Mouse (Mus musculus) induced T-regulatory cell, adult 2 months (primary cell): ENCODE results near the gene Gm6993.

Source experiments
- DNase-seq: peaks from one replicate; pipeline ENCODE4 v3.0.0-alpha.2; 2012; ENCODE audit warnings: low read depth

Gm6993 gene

DNA sequence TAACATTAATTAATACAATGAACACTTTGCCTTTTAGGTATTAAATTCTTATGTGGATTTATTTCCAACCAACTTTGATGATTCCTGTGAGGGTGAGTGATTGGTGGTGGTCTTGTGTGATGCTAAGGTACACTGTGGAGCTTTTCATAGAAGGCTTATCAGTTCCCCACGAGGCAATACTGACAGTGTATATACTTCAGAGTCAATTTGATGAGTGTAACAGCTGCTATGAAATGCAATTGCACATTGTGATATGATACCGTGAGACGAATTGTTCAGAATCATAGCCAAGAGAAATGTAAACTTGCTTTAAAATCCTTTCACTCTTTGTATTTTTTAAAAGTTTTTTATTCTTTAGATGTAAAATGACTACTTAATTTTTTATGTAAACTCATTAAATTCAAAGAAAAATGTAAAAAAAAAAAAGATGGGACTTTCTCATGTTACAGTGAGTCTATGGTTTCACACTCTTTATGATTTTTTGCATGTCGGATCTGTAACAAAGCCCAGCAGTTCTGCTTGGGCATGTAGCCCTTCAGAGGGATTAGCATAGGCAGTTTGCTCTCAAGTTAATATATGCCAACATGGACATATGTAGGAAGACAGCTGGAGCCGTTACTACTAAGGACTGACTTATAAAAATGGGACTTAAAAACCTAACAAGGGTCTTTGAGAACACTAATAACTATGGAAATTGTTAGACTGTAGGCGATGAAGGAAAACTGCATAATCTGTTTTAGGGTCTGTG lies 1.2 kb downstream of the Gm6993 start:
- DNase-seq, result no peak

DNA sequence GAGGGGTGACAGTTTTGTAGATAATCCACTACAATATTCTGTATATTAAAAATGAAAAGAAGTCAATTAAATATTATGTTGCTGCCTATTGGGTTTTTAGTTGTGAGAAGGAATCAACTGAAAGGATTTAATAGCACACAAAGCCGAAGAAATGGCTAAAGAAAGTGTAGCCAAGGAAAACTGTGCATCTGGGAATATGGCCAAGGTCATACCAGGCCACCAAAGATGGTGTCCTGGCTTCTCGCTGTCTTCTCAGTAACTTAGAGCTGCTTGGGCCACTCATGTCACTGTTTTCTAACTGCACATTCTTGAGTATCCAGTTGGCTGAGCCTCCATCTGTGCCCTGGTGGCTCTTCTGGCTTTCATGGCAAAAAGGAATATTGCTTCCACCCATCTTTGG lies 3.4 kb downstream of the Gm6993 start:
- no peak for DNase-seq

DNA sequence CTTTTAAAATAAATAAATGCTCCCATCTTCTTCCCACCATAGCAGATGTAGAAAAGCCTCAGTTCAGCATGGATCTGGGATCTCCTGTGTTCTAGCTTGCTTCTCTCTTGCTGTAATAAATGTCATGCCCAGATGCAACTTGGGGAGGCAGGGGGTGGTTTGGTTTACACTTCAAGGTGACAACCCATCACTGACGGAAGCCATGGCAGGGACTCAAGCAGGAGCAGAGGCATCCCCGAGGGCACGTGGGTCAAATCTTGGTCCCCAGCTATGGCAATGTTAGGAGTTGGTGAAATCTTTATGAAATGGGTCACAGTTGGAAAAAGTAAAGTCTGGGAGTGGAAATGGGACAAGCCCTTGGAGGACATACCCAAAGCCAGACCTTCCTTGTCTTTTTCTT lies 4.1 kb downstream of the Gm6993 start:
- no peak for DNase-seq

DNA sequence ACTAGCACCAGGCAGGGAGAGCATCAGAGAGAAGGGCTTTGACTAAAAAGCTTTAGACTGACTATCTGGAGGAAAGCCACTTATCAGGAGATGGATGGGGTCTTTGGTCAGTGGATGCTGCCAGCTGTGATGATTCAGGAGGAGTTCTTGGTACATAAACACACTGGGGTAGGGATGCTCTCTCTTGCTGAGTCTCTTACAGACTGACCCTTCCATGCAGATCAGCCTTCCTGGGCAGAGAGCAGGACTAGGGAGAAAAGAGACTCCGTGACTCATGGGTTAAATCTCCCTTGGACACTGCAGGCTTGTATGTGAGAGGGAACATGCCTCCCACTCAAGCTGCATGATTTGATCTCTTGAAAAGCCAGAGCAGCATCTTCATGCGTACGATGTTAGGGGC lies 5.6 kb downstream of the Gm6993 start:
- DNase-seq, result no peak

DNA sequence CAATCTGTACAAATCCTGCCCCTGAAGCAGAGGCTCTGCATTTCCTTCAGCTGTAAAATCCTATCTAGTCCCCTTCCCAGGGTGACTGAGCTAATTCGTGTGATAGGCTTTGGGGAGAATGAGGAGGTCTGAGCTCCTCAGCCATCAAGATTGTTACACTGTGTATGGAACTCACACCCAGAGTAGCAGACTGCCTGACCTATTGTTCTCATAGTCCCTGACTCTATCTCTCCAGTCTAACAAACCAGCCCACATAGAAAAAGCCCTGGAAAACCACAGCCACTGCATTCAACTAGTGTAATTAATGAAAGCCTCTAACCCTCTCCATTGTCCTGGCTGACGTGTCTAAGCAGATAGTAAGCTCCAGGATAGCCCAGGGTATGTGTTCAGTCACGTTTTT lies 6.0 kb downstream of the Gm6993 start:
- no peak for DNase-seq

DNA sequence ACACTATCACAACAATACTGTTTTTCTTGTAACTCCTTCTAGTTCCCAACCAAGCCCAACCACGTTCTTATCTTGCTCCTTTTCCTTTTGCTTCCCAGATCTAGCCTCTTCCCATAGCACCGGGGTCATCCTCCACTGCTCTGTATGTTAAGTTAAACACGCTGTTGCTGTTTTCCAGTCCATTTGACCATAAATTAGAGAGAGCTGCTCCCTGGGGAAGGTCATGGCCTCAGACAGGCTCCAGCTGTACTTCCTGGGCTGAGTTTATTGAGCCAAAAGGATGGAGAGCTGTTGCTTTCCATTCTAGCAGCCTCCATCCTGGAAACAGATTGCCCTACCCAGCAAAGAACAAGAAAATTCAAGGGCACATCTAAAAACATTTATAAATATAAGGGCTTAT lies 7.6 kb downstream of the Gm6993 start:
- no peak for DNase-seq

DNA sequence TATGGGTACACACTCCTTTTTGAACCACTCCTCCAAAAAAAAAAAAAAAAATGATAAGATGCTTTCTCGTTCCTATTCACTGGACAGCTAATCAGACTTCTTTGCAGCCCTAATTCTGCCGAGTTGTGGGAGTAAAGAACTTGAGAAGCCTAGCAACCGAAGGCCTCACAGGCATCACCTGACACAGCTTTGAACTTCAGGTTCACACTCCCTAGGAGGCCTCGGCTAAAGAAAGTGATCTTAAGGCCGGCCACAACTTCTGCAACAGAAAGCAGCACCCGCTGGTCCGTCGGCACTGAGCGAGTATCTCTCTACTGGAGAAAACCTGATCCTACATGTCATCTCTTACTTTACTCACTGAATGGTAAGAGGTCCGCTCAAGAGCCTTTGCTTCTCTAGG lies 8.1 kb downstream of the Gm6993 start:
- no peak for DNase-seq

DNA sequence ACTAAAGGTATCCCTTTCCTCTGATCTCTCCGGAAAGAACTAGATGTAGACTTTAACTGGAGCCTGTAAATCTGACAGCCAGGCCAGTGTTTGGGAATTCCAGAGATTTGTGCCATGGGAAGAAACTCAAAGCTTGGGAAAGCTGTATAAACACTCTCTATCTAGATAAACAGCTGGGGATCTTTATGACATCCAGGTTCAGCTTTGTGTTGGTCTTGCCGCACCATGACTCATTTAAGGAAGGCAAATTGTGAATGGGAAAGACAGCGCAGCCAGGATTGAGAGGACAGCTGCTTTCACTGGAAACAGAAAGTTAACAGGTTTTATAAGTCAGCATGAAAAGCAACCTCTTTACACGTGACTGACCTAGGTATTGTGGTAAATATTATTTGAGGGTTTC lies 11.7 kb downstream of the Gm6993 start:
- no peak for DNase-seq

DNA sequence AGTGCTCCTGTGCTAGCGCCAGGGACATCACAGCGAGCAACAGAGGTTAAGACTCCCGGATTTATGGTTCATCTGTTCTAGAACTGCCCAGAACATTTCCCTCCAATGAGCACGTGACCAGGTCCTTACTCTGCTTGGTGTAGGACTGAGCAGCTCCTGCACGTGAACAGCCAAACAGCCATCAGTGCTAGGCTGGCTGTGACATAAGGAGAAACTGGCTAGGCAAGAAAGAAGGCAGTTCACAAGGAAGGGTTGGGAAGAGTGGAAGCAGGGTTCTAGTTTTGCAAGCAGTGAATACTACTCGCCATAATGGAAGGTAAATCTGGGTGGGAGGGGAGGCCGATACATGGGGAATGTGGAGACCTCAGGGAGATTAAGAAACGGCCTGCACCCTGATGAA lies 14.4 kb downstream of the Gm6993 start:
- DNase-seq, result no peak

DNA sequence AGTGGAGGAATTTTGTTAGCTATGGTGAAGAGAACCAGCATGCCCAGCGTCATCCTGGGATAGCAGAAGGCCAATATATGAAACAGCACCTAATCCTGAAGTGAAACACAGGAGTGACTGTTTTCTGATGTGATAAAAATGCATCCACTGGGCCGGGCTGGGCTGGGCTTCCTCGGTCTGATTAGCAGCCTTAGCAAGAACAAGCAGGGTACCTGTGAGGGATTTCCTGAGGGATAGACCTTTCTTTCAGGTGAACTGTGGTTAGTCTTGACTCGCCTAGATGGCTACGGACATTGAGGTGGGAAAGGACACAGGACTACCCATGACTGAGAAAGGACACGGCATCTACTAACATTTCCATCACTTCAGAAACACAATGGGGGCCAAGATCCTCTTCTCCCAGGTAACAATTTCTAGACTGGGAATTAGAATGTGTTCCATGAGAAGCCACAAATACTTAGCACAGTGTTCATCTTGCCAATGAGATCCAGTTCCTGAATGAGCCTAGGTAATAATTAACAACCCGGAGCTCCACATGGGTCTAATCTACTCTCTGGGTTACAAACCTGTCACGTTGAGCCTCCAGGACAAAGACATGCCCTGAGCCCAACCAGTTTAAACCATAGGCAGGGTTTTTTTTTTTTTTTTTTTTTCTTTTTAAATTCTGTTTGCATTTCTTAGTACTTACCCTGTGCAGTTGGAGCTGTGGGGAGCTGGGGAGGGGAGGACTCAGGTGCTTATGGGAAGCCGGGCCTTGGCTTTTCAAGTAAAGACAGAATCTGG lies 15.7 kb downstream of the Gm6993 start:
- no peak for DNase-seq

DNA sequence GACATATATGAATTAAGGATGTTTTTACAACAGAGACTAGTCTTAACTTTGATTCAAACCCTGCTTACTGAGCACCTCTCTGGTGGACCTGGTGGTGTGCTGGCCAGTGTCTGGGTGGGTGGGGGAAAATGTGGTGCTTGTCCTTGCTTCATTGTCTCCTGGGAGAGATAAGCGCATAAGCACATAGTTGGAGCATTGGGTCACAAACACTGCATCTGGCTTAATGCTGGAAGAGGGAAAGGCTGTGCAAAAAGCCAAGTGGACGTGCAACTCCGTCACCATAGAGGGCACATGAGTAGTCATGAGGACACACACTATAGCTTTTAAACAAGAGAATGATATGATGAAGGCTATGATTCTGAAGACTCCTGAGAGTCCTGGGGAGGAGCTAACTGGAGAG lies 21.3 kb downstream of the Gm6993 start:
- DNase-seq, result no peak

DNA sequence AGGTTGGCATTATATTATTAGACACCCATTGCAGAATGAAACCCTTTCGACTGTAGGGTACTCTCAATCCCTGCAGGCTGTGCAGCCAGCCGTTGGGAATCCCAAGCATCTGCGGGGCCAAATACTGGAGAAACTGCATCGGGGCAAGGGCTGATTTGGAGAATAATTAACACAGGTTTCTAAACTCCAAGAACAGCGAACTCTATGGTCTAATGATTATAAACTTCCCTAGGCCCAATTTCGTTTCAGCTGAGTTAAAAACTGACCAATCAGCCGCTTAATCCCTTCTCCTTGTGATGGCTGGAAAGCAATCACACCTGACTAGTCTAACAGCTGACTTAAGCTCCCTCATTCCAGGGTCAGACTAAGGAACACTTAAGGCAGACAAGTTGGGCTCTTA lies 23.4 kb downstream of the Gm6993 start:
- DNase-seq, result no peak

DNA sequence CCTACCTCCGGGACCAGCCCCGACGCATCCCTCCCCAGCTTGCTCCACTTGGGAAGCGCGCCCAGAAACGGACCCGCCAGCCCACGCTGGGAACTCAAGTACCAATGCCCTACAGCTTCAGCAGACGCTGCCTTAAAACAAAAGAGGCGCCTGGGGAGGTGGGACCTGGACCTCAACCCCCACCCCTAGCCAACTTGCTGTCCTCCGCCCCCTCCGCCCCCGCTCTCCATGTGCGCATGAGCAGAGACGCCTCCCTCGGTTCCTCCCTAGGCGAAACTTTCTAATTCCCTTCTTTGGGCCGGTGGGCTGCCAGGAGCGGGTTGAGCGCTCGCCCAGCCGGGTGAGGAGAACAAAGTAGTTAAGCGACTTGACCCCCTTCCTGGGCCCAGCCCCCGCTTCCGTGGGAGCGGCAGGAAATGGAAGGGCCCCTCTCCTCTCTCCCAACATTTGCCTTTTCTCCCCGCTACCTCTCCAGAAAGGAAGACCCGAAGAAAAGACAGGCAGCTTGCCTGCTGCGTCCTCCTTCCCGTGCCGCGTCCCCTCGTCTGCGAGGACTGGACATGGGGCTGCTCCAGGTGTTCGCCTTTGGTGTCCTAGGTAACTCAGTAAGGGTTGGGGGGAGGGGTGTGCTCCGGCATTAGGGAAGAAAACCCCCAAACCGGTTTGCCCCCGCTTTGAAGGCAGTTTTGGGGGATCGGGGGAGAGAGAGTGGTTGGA lies 24.6 kb downstream of the Gm6993 start, which contains the start of gene Lamb1:
Lamb1 (plus strand) TSS at position 230 of the 717 bp plus-strand sequence.
- no peak for DNase-seq

DNA sequence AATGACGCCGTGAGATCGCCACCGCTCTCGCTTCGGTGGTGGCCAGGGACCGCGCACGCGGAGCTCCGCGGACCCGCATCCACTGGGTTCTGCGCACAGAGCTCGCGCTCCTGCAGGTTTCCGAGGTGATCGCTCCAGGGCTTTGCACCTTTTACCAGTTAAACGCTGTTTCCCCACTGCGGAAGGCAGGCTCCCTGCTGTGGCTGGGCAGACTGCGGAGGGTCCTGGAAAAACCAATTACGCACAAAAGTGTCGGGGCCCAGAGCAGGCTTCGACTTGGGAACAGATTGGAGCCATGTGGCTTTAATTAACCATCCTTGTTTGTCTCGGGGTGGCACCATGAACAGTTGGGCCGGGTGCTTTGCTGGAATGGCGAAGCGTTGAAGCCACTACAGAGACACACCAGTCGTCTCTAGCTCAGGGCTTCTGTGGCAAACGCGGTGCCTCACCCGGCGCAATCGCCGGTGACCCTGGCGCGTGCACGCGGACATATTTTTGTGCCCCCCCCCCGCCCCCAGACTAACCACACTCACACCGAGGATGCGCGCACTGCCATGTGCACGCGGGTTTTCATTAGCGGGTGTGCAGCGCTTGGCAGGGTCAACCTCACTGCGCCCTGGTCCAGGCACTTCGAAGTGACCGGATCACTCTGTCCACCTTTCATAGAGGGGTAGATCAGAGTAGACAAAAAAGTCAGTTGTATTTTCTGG lies 25.3 kb downstream of the Gm6993 start:
- peak; percentile 0 for DNase-seq

DNA sequence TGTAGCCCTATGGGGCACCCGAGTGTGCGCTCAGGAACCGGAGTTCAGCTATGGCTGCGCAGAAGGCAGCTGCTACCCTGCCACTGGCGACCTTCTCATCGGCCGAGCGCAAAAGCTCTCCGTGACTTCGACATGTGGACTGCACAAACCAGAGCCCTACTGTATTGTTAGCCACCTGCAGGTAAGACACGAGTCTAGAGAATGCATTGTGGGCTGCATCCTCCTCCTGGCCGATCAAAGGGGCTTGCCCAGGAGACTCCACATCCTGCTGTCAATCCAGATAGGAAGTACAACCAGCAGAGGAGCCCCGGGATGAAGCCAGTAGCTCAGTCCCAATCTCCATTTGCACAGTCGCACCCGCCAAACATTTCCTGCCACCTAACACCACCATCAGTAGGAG lies 26.1 kb downstream of the Gm6993 start:
- no peak for DNase-seq

DNA sequence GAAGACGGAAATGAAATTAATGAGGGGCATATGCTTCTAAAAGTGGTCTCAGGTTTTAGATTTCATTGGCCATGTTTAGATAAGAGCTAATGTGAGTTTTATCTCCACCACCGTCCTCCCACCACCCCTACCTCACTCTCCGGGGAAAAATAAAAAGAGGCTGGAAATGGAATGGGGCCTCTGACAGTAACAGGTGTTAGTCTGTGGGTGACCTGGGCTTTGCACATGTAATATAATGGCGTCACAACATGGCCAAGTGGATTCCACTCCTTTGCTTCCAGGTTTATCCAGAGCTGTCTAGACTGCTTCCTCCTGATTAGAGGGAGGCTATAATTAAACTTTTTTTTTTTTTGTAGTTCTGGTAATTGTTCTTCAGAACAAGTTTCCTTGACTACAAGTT lies 26.8 kb downstream of the Gm6993 start:
- no peak for DNase-seq

DNA sequence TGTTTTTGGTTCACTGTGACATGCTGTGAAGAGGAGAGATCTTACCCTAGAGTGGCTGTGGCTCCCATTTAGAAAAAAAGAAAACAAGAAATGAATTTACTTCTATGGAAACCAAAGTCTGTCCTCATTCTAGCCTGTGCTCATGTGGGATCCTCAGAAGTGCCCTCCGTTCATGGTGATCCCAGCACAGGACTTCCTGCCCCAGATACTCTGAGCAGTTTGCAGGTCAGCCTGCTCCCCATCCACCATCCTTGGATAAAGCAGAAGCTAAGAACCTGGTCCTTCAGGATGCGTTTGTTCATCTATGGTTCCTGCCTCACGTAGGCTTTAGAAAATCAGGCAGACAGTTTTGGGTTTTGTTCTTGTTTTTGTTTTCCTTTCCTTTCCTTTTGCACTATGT lies 27.7 kb downstream of the Gm6993 start:
- DNase-seq, result no peak

DNA sequence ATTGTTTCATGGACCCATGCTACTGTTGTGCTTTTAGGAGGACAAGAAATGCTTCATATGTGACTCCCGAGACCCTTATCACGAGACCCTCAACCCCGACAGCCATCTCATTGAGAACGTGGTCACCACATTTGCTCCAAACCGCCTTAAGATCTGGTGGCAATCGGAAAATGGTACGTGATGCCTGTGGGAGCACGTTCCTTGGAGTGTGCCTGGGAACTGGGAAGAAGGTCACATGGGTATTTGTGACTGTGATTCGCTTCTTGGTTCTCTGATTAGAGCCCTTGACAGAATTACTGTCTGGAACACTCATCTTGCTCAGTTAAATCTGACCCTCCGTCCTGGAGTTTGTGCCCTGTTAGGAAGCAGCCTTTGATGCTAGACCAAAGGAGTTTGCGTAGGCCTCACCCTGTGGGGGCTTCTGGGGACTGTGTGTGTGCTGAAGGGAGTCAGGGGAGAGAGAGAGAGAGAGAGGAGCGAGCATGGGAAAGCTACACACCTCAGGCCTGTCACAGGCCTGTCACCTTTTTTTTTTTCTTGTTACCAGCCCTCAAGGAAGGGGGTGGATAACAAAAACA lies 28.5 kb downstream of the Gm6993 start:
- no peak for DNase-seq

DNA sequence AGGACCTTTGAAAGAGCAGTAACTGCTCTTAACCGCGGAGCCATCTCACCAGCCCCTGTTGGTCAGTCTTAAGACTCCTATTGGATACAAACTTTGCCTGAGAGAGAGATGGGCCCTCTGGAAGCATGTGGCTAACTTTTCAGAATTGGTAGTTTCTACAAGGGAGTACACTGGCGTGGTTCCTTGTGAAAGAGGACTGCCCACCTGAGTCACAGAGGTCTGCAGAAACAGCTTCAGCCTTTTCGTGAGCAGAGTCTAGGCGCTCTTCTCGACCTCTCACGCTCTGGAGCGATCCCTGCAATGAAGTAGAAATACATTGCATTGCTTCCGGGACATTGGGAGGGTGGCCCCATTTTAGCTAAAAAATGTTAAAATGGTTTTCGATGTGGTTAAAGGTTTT lies 29.8 kb downstream of the Gm6993 start:
- DNase-seq, result no peak

DNA sequence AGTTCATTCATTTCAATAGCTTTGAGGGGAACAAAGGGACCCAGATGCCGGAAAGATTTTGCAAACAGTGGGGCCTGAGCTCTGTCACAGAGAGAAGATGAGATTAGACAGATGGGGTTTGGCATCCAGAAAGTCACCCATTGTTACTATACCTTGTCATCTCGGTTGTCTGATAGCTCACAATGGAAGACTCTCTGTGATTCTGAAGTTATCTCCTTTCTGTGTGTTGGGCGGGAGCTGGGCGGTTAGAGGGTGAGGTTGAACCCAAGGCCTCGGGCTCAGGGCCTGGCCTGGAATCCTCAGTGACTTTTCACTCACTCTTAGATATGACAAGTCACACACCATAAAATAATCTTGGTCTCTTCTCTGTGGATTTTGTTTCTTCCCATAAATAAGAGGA lies 30.2 kb downstream of the Gm6993 start:
- DNase-seq, result no peak

DNA sequence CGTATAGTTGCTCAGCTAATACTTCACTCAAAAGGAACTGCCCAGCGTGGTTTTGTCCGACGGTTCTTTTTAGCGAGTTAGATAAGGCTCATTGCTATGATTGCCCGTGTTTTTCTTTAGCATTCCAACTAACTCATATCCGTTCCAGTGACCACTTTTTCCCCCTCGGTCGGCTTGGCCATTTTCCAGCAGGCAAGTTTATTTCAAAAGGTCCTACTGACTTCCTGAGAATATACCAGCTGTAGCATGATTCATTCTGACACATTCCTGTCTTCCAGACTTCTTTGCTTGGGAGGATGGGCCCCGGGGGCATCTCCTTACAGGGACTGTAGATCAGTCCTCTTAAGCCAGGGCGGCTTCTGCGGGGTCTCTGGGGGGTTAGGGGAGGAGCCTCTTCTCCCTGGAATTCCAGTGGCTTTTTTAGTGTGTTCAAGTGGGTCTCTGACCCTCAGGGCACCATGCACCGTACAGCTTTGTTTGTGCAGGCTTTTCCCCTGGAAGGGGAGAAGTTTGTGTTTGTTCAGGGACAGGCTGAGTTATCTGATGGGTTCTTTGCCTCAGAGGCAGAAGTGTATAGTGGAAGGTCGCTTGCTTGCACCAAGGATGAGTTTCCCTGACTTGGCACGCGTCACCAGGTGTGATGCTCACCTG lies 30.9 kb downstream of the Gm6993 start:
- DNase-seq, result no peak
